Comparison of ENCODE assay signal across 8 mouse cellular contexts in the genomic region with DNA sequence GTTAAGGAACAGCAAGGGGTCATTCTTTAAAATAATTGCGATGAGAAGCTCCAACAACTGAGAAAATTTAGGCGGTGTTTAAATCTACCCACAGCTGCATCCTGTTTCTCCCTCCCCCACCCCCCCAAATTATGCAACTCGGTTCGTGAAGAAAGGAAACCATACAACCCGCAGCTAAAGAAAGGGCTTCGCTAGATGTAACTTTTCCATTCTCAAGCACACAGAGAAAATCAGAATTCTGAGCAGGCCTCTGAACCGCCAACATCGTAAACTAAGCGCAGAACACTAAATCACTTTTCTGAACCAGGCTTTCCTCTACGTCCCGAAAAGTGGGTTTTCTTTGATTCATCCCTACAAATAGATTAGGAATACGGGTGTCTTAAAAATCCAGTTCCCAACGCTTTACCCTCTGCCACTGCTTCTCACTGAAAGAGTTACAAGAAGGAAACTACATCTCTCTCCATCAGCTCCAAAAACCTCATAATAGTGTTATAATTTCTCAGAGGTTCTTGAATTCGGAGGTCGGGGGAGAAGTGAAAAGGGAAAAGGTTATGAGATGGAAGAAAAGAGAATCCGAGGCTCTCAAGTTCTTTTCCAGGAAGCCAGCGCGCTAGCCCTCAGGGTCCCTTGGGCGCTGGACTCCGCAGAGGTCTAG. TPM values are rescaled to one million over a fixed set of nuclear protein-coding genes. Genes with fewer than 3 reads are reported as not detected.
DNase-seq lines count a peak whose midpoint lies in the region; ATAC-seq and TF ChIP-seq lines count a peak whose summit lies in the region.

No protein-coding gene starts in this region.

- H3K9me3 ChIP-seq in embryonic facial prominence, embryonic 15.5 days (replicated peaks), result no peaks in the 10 kb centered on the region

- H3K36me3 ChIP-seq in heart, adult 2 months (ENCODE audit: control insufficient read depth, insufficient read depth, low read length), result peaks cover 8% of the 10 kb centered on the region
- peaks cover 24% of the 10 kb centered on the region for H3K36me3 ChIP-seq in embryonic facial prominence, embryonic 15.5 days

- H3K27ac ChIP-seq in heart, adult 2 months, result peak overlapping the region; percentile 95
- peak overlapping the region; percentile 94 for H3K27ac ChIP-seq in embryonic facial prominence, embryonic 15.5 days (replicated peaks)

- peaks cover 2% of the 10 kb centered on the region; the same call in 1 of the 2 replicates for H3K79me2 ChIP-seq in heart, adult 2 months (replicated peaks; ENCODE audit: control insufficient read depth, insufficient read depth, low read length)

- H3K4me1 ChIP-seq in heart, adult 2 months (ENCODE audit: control insufficient read depth, insufficient read depth, low read length), result peaks cover 1% of the 10 kb centered on the region; the same call in 1 of the 2 replicates
- peaks cover 21% of the 10 kb centered on the region for H3K4me1 ChIP-seq in embryonic facial prominence, embryonic 15.5 days

- ATAC-seq in embryonic facial prominence, embryonic 15.5 days (ENCODE audit: insufficient number of reproducible peaks, low FRiP score, low TSS enrichment, low read depth), result no peak
- peak; percentile 37 for ATAC-seq in inflammation-experienced regulatory T-cells, adult 6 months

- intact Hi-C loops in heart, adult 2 months (cut with DNase I), result loop anchor here (1.0 kb wide), 1 partner anchor 17 kb away; a partner anchor contains a TSS

- peak overlapping the region; percentile 92 for H3K9ac ChIP-seq in heart, adult 2 months (ENCODE audit: low read depth, low read length)
- H3K9ac ChIP-seq in embryonic facial prominence, embryonic 15.5 days, result peak overlapping the region; percentile 83

- 0 out of 2 replicates have a peak, but pooled peaks have one; percentile 34 for TF ChIP-seq EP300 in heart, adult 2 months (IDR thresholded peaks at IDR 0.05; ENCODE audit: insufficient read depth, low read depth, low read length)

- H3K4me3 ChIP-seq in heart, adult 2 months, result peak overlapping the region; percentile 77
- H3K4me3 ChIP-seq in embryonic facial prominence, embryonic 15.5 days (replicated peaks), result peak overlapping the region; percentile 84

- H3K4me2 ChIP-seq in embryonic facial prominence, embryonic 15.5 days (replicated peaks), result peak overlapping the region; percentile 73

- TF ChIP-seq CTCF in heart, adult 2 months (IDR thresholded peaks at IDR 0.05), result no peak

- TF ChIP-seq POLR2A in heart, adult 2 months (IDR thresholded peaks at IDR 0.05; ENCODE audit: insufficient read depth, low read depth, low read length), result 0 out of 2 replicates have a peak, but pooled peaks have one; percentile 11

- DNase-seq in heart, adult 2 months, result peak in 1 of 2 experiments; percentile 19
- no peak for DNase-seq in heart, postnatal 4 days
- peak; percentile 86 for DNase-seq in CD4-positive, CD25-positive, alpha-beta regulatory T cell, adult 2 months (ENCODE audit: low read depth, low spot score)
- DNase-seq in naive thymus-derived CD4-positive, alpha-beta T cell, adult 2 months (ENCODE audit: low read depth), result peak; percentile 89
- DNase-seq in layer of hippocampus, postnatal 36 days, result no peak
- DNase-seq in cerebellum, adult 11 months, result no peak

- WGBS in heart, adult 2 months, result 17% methylated on average over 20 of the region's 20 CpGs
- 5% methylated on average over 20 of the region's 20 CpGs for WGBS in embryonic facial prominence, embryonic 15.5 days

- no peaks in the 10 kb centered on the region for H3K27me3 ChIP-seq in heart, adult 2 months (ENCODE audit: control insufficient read depth, insufficient read depth, low read length)
- no peaks in the 10 kb centered on the region for H3K27me3 ChIP-seq in embryonic facial prominence, embryonic 15.5 days

RNA-seq across cellular contexts. Expression of a gene that starts 17.7 kb away (rescaled TPM):
- total RNA-seq in heart, adult 2 months (2021), result 1 to 10 TPM; 2.1 to 2.3 TPM
- polyA plus RNA-seq in heart, adult 2 months (2012; rRNA removed), result 2.8 and 3.4 TPM in 2 replicates
- total RNA-seq in heart, postnatal 4 days (2021), result 1 to 10 TPM; 3.8 to 3.9 TPM
- 5.8 and 6.4 TPM in 2 replicates for polyA plus RNA-seq in embryonic facial prominence, embryonic 15.5 days (2015; fragmentation: Nextera tagmentation; extraction: Ambion mirVana)
- polyA plus RNA-seq in inflammation-experienced regulatory T-cells, adult 6 months (2017; shearing (Covaris generic)), result 10 to 100 TPM; 24.7 to 39.2 (median 36.9) TPM
- 1 to 10 TPM; 6.1 to 6.5 TPM for total RNA-seq in layer of hippocampus, postnatal 36 days (2021)

Comparison
In these comparisons a context has a peak if more than half of its experiments do, and no peak if none do; other contexts are left out.
1. DNase-seq: peak in CD4-positive, CD25-positive, alpha-beta regulatory T cell, adult 2 months (single experiment) and naive thymus-derived CD4-positive, alpha-beta T cell, adult 2 months (single experiment); none in heart, postnatal 4 days (single experiment), layer of hippocampus, postnatal 36 days (0 of 2) and cerebellum, adult 11 months (single experiment).